Comparison of ENCODE assay signal across 24 mouse cellular contexts in the genomic region with DNA sequence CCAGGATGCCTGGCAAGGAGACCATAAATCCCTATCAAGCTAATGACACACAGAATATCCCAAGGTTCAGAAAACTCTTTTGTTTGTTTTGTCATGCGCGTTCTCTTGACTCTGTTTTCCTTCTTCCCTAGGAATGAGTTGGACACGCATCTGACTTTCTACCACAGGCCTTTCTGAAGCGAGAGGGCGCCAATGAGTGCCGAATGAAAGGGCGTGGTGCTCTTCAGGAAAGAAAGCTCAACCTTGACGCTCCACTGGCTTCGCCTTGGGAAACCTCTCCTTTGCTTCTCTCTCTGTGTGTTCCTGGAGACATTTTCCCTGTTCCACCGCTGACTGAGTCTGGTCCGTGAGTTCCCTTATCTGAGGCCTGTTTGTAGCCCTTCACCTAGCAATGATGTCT.
"Had no signal": no experiment of that assay in that cellular context is flagged by ENCODE, and none has a peak within 500 bp of the region (broad histone marks: within the 10 kb centered on the region; RNA-seq: fewer than 3 reads in every experiment).

No protein-coding gene starts in this region.

- H3K36me3 ChIP-seq: limb, embryonic 10.5 days; limb, embryonic 13.5 days; liver, embryonic 12.5 days; liver, embryonic 15.5 days; lung, embryonic 15.5 days; neural tube, embryonic 12.5 days; neural tube, embryonic 15.5 days had no signal

- H3K4me3 ChIP-seq: layer of hippocampus, adult 2 months; limb, embryonic 10.5 days; limb, embryonic 13.5 days; liver, embryonic 12.5 days; liver, embryonic 15.5 days; lung, embryonic 15.5 days; megakaryocyte, embryonic 14.5 days; neural tube, embryonic 12.5 days; neural tube, embryonic 15.5 days had no signal

- H3K9me3 ChIP-seq: limb, embryonic 10.5 days; limb, embryonic 13.5 days; liver, embryonic 12.5 days; liver, embryonic 15.5 days; lung, embryonic 15.5 days; neural tube, embryonic 12.5 days; neural tube, embryonic 15.5 days had no signal

- H3K27ac ChIP-seq: kidney, postnatal 0 days; layer of hippocampus, adult 2 months; limb, embryonic 10.5 days; limb, embryonic 13.5 days; liver, embryonic 12.5 days; liver, embryonic 15.5 days; lung, embryonic 15.5 days; neural tube, embryonic 12.5 days; neural tube, embryonic 15.5 days; stomach, postnatal 0 days had no signal

- DNase-seq: kidney, adult 18-20 months; kidney, adult 9 months; kidney, postnatal 25 days; layer of hippocampus, adult 9-11 months; liver; lung, adult 18-20 months; lung, postnatal 10 days; lung, postnatal 36 days; midbrain, embryonic 14.5 days; right cerebral cortex, adult 18-20 months; thymus, adult 2 months; thymus, postnatal 14 days; thymus, postnatal 4 days had no signal

- H3K27me3 ChIP-seq: limb, embryonic 13.5 days; liver, embryonic 12.5 days; liver, embryonic 15.5 days; lung, embryonic 15.5 days; megakaryocyte, embryonic 14.5 days; neural tube, embryonic 12.5 days; neural tube, embryonic 15.5 days had no signal

- H3K9ac ChIP-seq: limb, embryonic 13.5 days; liver, embryonic 12.5 days; liver, embryonic 15.5 days; lung, embryonic 15.5 days; neural tube, embryonic 12.5 days; neural tube, embryonic 15.5 days had no signal

- H3K4me1 ChIP-seq: limb, embryonic 10.5 days; limb, embryonic 13.5 days; liver, embryonic 12.5 days; liver, embryonic 15.5 days; lung, embryonic 15.5 days; neural tube, embryonic 12.5 days; neural tube, embryonic 15.5 days had no signal
